Comparison of ENCODE assay signal across 12 mouse cellular contexts in genomic region chr16:95448643-95449360, GRCm38 (mm10).
A peak's percentile ranks its signal among the peaks of the same experiment; 100 is the strongest.
DNase-seq lines count a peak whose midpoint lies in the region; ATAC-seq and TF ChIP-seq lines count a peak whose summit lies in the region.
"Had no signal": no experiment of that assay in that cellular context is flagged by ENCODE, and none has a peak within 500 bp of the region (broad histone marks: within the 10 kb centered on the region; RNA-seq: fewer than 3 reads in every experiment).

No protein-coding gene starts in this region.

- H3K9me3 ChIP-seq in neural tube, embryonic 11.5 days (ENCODE audit: control insufficient read depth, low read length), result no peaks in the 10 kb centered on the region
- H3K9me3 ChIP-seq in neural tube, embryonic 13.5 days, result no peaks in the 10 kb centered on the region
- H3K9me3 ChIP-seq: embryonic facial prominence, embryonic 15.5 days; limb, embryonic 15.5 days had no signal

- H3K36me3 ChIP-seq in neural tube, embryonic 11.5 days (ENCODE audit: control insufficient read depth, insufficient read depth, low read length), result no peaks in the 10 kb centered on the region
- no peaks in the 10 kb centered on the region for H3K36me3 ChIP-seq in neural tube, embryonic 13.5 days
- H3K36me3 ChIP-seq: embryonic facial prominence, embryonic 15.5 days; limb, embryonic 15.5 days had no signal

- 0 out of 2 replicates have a peak overlapping the region, but pooled peaks have one; percentile 27 for H3K27ac ChIP-seq in neural tube, embryonic 11.5 days (ENCODE audit: low read depth, low read length)
- H3K27ac ChIP-seq in neural tube, embryonic 13.5 days (replicated peaks), result 0 out of 2 replicates have a peak overlapping the region, but pooled peaks have one; percentile 49
- H3K27ac ChIP-seq in layer of hippocampus, adult 2 months, result no peak overlapping the region
- H3K27ac ChIP-seq: embryonic facial prominence, embryonic 15.5 days; limb, embryonic 15.5 days had no signal

- H3K27me3 ChIP-seq in neural tube, embryonic 11.5 days (ENCODE audit: control insufficient read depth, insufficient read depth, low read length), result no peaks in the 10 kb centered on the region
- H3K27me3 ChIP-seq in neural tube, embryonic 13.5 days, result no peaks in the 10 kb centered on the region
- H3K27me3 ChIP-seq: embryonic facial prominence, embryonic 15.5 days; limb, embryonic 15.5 days had no signal

- H3K4me3 ChIP-seq in neural tube, embryonic 11.5 days (ENCODE audit: low read depth, low read length), result no peak overlapping the region
- no peak overlapping the region for H3K4me3 ChIP-seq in neural tube, embryonic 13.5 days
- H3K4me3 ChIP-seq in layer of hippocampus, adult 2 months, result no peak overlapping the region
- H3K4me3 ChIP-seq: embryonic facial prominence, embryonic 15.5 days; limb, embryonic 15.5 days had no signal

- no peak overlapping the region for H3K9ac ChIP-seq in neural tube, embryonic 11.5 days (ENCODE audit: low read length)
- no peak overlapping the region for H3K9ac ChIP-seq in neural tube, embryonic 13.5 days
- H3K9ac ChIP-seq: embryonic facial prominence, embryonic 15.5 days; limb, embryonic 15.5 days had no signal

- no peaks in the 10 kb centered on the region for H3K4me1 ChIP-seq in neural tube, embryonic 11.5 days (ENCODE audit: control insufficient read depth, insufficient read depth, low read length)
- peaks cover 13% of the 10 kb centered on the region for H3K4me1 ChIP-seq in neural tube, embryonic 13.5 days (replicated peaks)

- peak; percentile 27 to 45 for DNase-seq in heart, adult 18-20 months
- DNase-seq in heart, postnatal 25 days (ENCODE audit: low spot score), result no peak
- DNase-seq in neural tube, embryonic 11.5 days (ENCODE audit: low spot score), result peak; percentile 22
- no peak for DNase-seq in neural tube, embryonic 10.5 days (ENCODE audit: extremely low spot score, low spot score)
- peak; percentile 35 for DNase-seq in kidney, postnatal 14 days
- DNase-seq in layer of hippocampus, adult 2 months (ENCODE audit: low spot score in 2 of 2), result no peak
- no peak for DNase-seq in retina, embryonic 14.5 days (ENCODE audit: low spot score)
- DNase-seq: cerebellum, adult 18-20 months; gastrocnemius, postnatal 14 days had no signal

- no peak for TF ChIP-seq CTCF in layer of hippocampus, adult 2 months (conservative IDR thresholded peaks at IDR 0.05)

- 0 out of 2 replicates have a peak, but pooled peaks have one; percentile 27 for ATAC-seq in neural tube, embryonic 11.5 days (ENCODE audit: insufficient read depth, low FRiP score, low TSS enrichment)
- ATAC-seq in neural tube, embryonic 13.5 days (ENCODE audit: low read depth), result peak; percentile 40; the same call in 1 of the 2 replicates

- WGBS in neural tube, embryonic 11.5 days, result 50% methylated on average over 9 of the region's 9 CpGs
- WGBS in neural tube, embryonic 13.5 days, result 30% methylated on average over 9 of the region's 9 CpGs

- H3K4me2 ChIP-seq in neural tube, embryonic 11.5 days (ENCODE audit: low read depth), result no peak overlapping the region
- no peak overlapping the region for H3K4me2 ChIP-seq in neural tube, embryonic 13.5 days
- H3K4me2 ChIP-seq: embryonic facial prominence, embryonic 15.5 days; limb, embryonic 15.5 days had no signal

- intact Hi-C loops in heart, postnatal 25 days (cut with DNase I), result no loop called here

Comparison
In these comparisons a context has a peak if more than half of its experiments do, and no peak if none do; other contexts are left out.
1. DNase-seq: peak in heart, adult 18-20 months (2 of 2), neural tube, embryonic 11.5 days (single experiment) and kidney, postnatal 14 days (single experiment); none in heart, postnatal 25 days (single experiment), neural tube, embryonic 10.5 days (single experiment), layer of hippocampus, adult 2 months (0 of 2) and retina, embryonic 14.5 days (single experiment).